Mouse (Mus musculus) granulocyte monocyte progenitor cell, adult 5-6 weeks (primary cell): Measurements from ENCODE around the gene Epb41l1. TPM values are rescaled to one million over a fixed set of nuclear protein-coding genes. Genes with fewer than 3 reads are reported as not detected.
A peak's percentile ranks its signal among the peaks of the same experiment; 100 is the strongest.

Experiments used
- ATAC-seq: replicated peaks from 2 replicates; pipeline ENCODE4 v1.8.0; 2016; ENCODE audit warnings: mild to moderate bottlenecking, moderate TSS enrichment, inconsistent platforms; ENCODE audit not compliant: poor library complexity, severe bottlenecking
- total RNA-seq, 2 experiments: library from RNA; stranded (forward) in 1 of 2; stranded (reverse) in 1 of 2; fragments of 200-712, 200-1000 nt in 1 of 2; fragments of >200 nt in 1 of 2; fragmentation: Nextera tagmentation in 1 of 2; gene quantifications; 2 replicates each; pipeline ENCODE4 v1.2.3; 2014 to 2017

Epb41l1 gene
- total RNA-seq, 2 experiments from 2014 or later = not detected

DNA sequence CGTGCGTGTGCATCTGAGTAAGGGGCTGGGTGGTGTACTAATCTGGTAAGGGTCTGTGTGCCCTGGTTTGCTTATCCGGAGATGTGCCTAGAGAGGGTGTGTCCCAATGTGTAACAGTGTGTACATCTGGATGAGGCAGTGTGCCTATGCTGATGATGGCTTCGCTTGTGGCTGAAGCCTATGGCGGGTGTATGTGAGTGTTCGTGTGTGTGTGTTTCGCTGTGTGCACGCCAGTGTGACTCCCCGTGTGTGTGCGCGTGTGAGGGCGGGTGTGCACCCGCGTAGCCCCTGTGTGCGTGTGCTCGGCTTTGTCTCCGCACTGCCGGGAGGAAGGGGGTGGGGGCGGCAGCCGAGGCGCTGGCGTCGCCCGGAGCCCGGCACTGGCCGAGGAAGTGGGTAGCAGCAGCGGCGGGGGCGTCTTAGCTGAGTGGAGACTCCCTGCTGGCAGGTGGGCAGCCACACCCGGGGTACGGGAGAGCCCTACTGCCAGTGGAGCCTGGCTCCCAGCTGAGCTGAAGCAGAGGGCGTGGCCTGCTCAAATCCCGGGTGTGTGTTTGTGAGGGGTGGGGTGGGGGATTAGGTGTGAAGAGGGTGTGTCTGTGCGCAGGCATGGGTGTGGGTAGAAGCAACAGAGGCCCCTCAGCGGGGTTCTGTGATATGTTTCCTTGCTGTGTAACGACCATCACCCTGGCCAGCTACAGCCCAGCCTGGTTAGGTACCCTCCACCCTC is 837 bp downstream of the Epb41l1 start:
- peak; percentile 42 for ATAC-seq

DNA sequence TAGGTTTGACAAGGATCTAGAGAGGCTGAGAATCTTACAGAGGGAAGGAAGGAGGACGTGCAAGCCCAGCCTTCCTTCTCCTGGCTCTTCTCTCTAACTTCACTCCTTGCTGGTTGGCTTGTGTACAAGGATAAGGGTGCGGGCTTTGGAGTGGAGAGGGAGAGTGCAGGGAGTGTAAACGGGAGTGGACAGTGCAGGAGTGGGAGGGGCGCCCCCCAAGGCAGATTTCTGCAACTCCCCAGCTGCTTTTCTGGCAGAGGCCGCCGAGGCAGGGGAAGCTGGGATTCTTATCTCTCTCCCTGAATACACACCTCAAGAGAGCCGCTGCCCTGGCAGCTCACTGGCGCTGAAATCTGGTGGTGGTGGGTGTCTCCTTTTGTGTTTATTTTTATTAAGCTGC is 1.9 kb downstream of the Epb41l1 start:
- ATAC-seq = no peak

DNA sequence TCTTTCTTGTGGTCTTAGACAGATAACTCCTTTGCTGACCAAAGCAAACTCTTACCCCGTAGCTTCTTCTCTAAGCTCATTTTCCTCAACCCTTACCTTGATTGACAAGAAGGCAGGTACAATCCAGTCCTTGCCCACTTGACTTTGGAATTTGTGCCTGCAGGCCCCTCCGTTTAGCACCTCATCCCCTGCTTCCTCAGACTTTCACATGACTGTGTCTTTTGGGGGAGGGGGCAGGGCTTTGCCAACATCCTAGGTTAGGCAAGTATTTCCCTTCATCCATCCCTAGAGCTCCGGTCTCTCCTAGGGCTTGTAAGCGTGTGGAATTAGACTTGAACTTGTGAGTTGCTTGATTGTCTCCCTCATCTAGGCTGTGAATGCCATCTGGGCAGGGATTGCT is 3.0 kb downstream of the Epb41l1 start:
- no peak for ATAC-seq

DNA sequence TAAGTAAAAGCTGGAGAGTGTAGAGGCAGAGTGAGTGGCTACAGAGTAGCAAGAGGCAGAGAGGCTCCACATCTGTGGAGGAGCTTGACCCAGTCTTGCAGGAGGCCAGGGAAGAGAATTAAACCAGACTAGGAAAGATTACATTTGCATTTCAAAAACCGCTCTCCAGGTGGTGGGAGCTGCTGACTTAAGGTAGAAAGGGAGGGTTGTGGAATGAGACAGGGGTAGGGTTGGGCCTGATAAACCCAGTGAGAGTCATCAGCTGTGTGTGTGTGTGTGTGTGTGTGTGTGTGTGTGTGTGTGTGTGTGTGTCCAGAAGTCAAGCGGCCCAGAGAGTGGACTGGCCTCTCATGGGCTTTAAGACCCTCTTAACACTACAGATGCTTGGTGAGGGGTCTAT is 4.9 kb downstream of the Epb41l1 start:
- no peak for ATAC-seq

DNA sequence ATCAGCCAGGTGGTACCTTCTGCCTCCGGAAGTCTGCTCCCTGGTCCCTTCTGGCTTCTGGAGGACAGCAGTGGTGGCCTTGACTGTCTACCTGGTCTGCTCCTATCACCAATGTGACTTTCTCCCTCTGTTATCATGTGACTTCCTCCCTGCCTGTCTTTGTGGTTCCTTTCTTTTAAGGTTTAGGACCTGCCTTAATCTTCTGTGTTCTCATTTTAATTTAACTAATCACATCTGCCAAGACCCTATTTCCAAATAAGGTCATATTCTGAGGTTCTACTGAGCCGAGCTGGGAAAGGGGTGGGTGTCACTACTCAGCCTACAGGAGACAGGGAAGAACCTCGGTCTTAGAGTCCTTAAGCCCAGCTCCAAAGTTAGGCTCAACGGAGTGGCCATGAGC is 5.4 kb downstream of the Epb41l1 start:
- ATAC-seq = no peak

DNA sequence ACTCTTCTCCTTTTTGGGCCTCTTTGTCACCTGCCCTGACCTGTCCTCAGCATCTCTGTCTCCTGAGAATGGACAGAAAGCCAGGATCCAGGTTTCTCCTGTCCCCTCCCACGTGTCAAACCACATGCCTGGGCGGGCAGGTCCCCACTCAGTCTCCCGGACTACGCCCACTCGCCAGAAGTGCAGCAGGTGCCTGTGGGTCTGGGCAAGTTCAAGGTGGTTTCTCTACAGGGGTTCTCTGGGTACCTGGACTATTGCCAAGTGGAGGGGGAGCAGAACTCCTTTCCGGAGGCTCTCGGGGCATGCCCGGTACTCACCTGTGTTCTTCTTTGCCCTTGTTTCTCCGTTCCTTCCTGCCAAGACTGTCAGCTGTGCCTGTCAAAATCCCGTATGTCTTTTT is 9.1 kb downstream of the Epb41l1 start:
- no peak for ATAC-seq

DNA sequence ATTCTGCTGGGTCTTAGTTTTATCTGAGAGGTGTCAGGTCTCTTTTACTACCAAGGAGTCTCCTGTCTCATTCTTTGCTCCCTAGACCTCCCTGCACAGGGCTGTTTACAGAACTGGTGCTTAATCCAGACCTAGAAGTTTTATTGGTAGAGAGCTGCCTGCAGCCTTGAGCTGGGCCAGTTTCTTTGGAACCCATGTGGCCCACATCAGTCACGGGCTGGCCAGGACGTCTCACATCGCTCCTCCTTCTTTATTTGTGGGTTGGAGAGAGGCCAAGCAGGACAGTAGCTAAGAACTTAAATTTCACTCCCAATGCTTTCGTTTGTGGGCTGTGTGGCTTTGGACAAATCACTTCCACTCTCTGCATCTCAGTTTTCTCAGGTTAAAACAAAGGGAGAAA is 9.6 kb downstream of the Epb41l1 start:
- no peak for ATAC-seq

DNA sequence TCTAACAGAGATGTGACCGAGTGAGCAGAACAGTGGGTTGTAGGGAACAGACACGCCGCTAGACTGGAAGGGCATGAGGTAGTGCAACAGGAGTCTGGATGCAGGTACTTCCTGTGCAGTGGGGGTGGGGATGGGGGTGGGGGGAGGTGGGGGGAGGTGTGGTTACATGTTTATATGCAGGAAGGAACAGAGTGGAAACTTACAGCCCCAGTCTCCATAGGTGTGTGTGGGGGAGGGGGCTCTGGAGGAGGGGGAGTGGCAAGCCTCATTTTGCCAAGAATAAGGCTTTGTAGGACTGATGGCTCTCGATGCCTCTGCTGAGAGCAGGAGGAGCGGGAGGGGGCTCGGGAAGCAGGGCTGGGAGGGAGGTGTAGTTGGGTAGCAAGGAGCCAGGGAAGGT is 10.7 kb downstream of the Epb41l1 start:
- no peak for ATAC-seq

DNA sequence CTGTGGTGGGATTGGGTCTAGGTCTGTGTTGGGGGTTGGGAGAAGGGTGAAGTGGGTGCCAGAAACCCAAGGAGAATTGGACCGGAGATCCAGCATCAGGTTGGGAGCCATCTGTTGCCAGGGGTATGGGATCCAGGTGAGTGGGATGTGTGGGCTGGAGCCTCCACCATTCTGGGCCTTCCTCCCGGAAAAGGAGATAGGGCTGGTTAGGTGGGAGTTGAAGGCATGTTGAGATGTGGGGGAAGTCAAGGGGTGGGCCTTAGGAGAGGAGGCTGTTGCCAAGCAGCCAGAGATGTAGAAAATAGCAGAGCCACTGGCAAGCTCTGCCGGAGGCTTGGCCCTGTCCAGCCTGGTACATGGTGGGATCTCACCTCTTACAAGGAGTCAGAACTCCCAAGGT is 11.4 kb downstream of the Epb41l1 start:
- ATAC-seq = no peak

DNA sequence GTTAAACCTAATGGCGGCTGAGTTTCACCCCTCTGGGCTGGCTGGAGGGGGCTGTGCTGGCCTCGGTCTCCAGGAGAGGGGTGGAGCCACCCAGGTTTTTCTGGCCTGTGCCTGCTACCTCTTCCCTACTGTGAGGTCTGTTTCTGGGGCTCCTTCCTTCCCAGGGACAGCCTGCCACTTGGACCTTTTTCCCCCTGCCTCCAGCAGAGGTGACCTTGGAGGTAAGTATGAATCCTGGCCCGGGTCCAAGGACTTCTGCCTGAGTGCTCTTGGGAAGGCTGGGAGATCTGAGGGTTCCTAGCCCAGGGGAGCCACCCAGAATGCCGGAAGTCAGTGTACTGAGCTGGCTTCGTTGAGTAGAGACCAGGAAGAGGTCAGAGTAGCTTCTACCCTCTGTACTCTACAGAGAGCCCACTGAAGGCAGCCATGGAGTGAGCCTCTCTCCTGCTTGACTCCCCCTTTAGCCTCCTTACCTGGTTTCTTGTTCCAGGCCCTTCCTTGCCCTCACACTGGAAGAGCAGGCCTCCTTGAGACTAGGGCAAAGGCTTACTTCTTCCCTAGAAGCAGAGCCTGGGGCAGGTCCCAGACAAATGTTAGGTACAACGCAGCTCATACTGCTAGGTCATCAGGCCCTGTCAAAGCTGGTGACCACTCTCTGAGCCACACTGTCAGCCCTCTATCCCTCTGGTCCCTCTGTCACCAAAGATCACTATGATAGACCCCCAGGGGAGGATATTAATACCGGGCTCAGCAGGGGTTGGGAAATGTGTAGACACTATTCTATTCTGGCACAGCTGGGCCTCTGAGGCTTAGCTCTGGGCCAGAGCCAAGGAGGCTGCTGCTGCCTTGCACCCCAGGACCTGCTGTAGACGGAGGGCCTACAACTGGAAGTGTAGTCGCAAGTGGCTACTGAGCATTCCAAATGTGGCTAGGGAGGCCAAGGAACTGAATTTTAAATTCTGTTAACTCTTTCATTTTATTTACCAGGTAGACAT is 12.5 kb downstream of the Epb41l1 start:
- no peak for ATAC-seq

DNA sequence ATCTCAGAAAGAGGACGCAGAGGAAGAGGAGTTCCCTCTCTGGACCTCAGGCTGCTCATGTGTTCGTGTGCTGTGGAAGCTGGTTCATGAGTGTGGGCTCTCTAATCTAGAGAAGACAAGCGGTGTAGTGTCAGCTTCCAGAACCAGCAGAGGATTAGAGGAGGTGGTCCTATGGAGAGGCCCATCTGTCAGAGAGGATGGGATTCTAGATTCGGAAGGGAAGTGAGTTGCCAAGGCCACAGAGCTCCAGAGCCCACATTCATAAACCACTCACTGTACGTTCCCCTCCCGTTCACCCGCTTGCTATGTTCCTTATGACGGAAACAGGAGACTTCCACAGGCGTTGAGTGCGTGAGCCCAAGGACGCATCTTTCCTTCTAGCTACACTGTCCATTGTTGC is 16.9 kb downstream of the Epb41l1 start:
- no peak for ATAC-seq

DNA sequence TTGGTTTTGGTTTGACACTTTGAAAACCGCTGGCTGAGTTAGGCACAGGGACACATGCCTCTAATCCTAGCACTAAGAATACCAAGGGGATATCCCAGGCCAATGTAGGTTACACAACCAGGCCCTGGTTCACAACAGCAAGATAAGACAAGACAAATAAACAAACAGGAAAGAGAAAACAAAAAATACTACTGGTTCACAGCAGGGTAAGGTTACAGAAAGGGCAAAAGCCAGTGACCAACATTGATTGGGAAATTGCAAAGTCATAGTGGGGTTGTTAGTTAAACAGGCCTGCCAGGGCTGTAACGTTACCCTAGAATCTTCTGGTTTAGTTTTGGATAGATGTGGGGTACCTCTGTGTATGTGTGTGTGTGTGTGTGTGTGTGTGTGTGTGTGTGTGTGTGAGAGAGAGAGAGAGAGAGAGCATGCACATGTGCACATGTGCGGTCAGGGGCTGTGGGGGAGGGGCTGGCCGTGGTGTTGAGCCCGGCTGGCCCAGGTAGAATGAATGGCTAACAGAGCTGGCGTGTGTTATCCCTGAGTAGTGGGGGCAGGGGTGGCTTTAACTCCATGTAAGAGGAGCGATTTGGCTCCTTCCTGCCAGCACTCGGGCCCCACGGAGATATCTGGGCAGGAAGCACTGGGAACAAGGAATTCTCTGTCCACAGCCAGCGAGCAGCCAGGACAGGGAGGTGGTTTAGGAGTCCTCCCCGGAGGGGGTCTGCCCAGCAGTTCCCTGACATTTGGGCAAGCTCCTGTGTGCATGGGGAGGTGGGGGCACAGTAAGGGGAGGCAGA is 19.2 kb downstream of the Epb41l1 start:
- ATAC-seq = peak; percentile 51

DNA sequence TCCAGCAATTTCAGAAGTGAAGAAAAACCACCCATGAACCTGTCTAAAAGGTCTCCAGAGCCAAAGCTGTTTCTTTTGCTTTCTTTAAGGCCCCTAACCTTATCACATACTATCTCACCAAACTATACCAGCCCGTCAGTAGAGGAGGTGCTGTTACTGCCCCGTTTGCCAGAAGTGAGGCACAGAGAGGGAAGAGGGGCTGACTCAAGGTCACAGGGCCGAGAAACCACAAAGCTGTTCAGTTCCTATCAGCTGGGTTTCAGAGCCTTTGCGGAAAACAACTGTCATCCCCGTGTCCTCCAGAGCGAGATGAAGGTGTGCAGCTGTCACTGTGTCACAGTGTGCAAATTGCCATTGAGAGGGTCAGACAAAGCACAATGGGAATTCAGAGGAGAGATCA is 21.2 kb downstream of the Epb41l1 start:
- ATAC-seq = peak; percentile 72

DNA sequence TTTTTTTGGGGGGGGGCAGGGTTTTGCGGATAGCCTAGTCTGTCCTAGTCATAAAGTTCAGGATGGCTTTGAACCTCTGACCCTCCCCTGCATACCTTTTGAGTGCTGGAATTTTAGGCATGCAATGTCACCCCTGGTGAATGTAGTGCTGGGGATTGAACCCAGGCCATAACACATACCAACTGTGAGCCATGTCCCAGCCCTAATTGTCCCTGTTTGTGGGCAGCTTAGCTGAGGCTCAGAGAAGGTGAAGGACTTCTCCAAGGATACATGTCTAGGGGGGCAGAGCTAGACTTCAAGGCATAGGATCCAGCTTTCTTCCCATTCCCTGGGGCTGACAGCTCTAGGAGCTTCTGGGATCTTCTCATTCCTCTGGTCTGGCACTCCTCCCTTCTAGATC is 22.6 kb downstream of the Epb41l1 start:
- ATAC-seq = no peak

DNA sequence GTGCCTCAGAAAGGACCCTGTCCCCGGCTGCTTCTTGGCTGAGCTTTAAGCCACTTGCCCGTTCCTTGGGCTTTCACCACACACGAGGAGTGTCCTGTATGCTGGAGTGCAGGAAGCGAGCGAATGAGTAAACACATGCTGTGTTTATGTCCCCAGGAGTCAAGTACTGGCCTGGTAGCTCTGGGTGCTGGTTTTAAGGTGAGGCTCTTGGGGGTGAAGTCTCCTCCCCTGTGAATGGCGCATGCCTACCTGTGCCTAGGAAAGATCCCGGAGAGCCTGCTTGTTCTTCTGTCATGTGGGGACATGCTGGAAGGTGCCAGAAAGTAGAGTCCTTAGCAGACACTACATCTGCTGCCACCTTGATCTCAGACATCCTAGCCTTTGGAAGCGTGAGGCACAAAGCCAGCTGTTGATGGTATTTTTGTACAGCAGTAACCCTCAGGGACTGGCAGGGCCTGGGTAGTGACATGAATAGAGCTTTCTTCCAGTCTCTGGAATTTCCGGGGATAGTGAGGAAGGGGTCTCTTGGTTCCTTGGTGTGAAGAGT is 25.9 kb downstream of the Epb41l1 start:
- ATAC-seq = no peak

DNA sequence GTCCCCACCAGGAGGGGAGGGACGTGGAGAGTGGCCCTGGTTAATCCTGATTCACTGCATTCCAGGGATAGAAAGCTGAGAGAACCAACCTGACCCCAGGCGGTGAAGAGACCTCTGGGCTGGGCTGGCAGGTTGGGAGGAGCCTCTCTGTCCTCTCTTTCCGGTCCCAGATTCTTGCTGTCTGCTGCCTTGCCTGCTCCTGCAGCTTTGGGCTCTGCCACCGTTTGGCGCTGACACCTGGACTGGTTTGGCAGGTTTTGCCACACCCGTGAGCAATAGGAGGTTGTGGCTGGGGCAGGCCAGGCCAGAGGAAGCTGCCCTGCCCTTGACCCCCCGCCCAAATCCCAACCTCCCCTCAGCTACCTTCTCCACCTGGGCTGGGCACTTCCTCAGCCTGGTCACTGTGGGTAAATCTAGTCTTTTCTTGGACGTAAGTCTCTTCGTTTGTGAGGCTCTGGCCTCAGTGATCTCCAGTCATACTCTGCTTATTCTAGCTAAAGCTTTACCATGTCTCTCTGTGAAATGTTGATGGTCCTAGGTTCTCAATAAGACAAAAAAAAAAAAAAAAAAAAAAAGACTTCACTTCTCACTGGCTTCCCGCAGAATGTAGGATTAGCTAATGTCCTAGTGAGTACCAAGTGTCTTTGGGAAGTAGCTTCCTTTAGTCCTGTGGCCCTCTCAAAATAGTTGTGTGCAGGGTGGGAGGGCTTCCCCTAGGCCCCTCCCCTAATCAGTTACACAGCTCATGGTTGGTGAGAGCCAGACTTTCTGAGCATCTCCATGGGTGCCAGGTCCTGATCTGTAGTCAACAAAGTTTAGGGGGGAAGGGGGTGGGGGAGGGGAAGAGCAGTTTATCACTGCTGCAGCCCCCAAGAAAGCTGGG is 26.9 kb downstream of the Epb41l1 start:
- ATAC-seq = no peak

DNA sequence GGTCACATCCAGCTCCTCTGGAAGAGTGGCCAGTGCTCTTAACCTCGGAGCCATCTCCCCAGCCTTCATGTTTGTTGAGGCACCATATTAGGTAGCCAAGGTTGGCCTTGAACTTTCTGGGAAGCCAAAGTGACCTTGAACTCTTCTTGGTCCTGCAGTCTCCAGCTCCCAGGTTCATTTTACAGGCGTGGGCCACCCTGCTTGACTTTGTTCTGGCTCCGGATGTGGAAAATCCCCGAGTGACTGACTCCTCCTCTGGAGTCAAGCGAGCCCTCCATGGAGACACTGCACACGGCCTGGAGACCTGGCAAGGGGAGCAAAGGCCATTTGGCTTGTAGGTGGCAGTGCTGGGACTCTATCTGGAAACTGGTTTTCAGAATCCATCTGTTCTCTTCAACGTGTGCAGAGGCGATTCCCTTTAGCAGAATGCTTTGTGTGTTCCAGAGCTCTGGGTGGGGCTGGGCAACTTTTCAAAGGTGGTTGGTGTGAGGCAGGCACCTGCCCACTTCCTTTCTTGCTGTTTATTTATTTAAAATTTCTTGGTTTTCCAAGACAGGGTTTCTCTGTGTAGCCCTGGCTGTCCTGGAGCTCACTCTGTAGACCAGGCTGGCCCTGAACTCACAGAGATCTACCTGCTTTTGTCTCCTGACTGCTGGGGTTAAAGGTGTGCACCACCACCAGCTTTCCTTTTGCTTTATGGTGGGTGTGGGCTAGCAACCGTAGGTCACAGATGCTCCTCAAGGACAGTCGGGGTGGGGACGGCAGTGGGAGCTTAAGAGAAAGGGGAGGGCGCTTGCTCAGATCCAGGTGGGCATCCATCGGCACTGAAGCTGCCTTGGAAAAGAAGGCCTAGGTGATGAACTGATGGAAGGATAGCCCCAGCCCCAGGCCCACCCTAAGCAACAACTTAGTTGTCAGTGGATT is 30.8 kb downstream of the Epb41l1 start:
- ATAC-seq = no peak

DNA sequence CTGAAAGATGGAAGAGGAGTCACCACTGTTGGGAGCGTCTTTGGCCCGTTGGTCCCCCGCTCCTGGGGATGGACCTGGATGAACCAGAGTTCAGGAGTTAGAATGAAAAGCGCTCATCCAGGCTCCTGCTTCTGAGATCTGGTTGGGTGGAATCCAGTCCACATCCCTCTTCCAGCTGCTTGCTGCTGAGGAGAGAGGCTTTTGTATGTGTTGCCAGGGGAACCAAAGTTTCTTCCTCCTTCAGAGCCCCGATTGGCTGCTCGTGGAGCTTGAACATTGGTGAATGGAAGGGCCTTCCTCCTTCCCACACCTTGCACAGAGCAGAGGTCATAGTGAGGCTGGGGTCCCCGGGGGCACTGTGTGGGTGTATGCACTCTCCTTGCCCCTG is 31.4 kb downstream of the Epb41l1 start:
- ATAC-seq = no peak
